Mouse (Mus musculus) heart, adult 2 months (tissue): ENCODE results near the gene Lmtk2.

Source experiments
- CTCF ChIP-seq: fragments of 200-600 bp; IDR thresholded peaks from 2 replicates; pipeline ENCODE4 v1.8.1; 2022; ENCODE audit warnings: antibody characterized with exemption, mild to moderate bottlenecking, moderate library complexity
- EP300 ChIP-seq: fragments of 200-500 bp; IDR thresholded peaks from 2 replicates; pipeline ENCODE4 v1.6.1; 2011; ENCODE audit warnings: low read depth, low read length, control low read depth; ENCODE audit not compliant: insufficient read depth

GRCm38 (mm10) chr5:144095461-144095970 is 4.7 kb upstream of the Lmtk2 start:
- TF ChIP-seq CTCF (no peak), EP300 (no peak)
